Mouse (Mus musculus) small intestine, adult 2 months (tissue): ENCODE data around the gene Ppfia1.

ENCODE experiments used
- CTCF ChIP-seq: fragments of 200-500 bp; IDR thresholded peaks from 2 replicates; pipeline ENCODE4 v1.5.1; 2012; ENCODE audit warnings: low read depth, mild to moderate bottlenecking, control low read depth, inconsistent platforms, low read length, moderate library complexity, mixed read lengths; ENCODE audit not compliant: insufficient replicate concordance, insufficient read length; ENCODE audit errors: extremely low read depth
- POLR2A ChIP-seq: fragments of 200-500 bp; IDR thresholded peaks from 2 replicates; pipeline ENCODE4 v1.6.1; 2012; ENCODE audit warnings: low read depth, mild to moderate bottlenecking, control low read depth, inconsistent platforms, low read length, moderate library complexity

GRCm38 (mm10) chr7:144479569-144479968 lies 74.0 kb downstream of the Ppfia1 start:
- no peak for TF ChIP-seq CTCF
- no peak for TF ChIP-seq POLR2A
